Mouse (Mus musculus) forebrain, embryonic 14.5 days (tissue): ENCODE data around the gene Sgsm1. TPM values are rescaled to one million over a fixed set of nuclear protein-coding genes. Genes with fewer than 3 reads are reported as not detected.
A peak's percentile ranks its signal among the peaks of the same experiment; 100 is the strongest.

ENCODE experiments used
- ATAC-seq: fragments of 200-750 bp; cut with Nextera tagmentation; 2 replicates; pipeline ENCODE4 v1.8.0; 2017; ENCODE audit warnings: mild to moderate bottlenecking, moderate library complexity
- DNase-seq: peaks from one replicate; pipeline ENCODE4 v3.0.0-alpha.2; 2015; ENCODE audit warnings: low spot score
- H3K27ac ChIP-seq: fragments of 300-500 bp; sonication (generic); 2 replicates; pipeline ENCODE4 v1.5.1; 2014; ENCODE audit warnings: low read depth, mild to moderate bottlenecking, control low read depth, low read length, moderate library complexity
- H3K27me3 ChIP-seq: fragments of 300-500 bp; sonication (generic); replicated peaks from 2 replicates; pipeline ENCODE4 v1.6.1; 2014; ENCODE audit warnings: low read length, control low read depth, mixed read lengths; ENCODE audit not compliant: control insufficient read depth, insufficient read depth
- H3K36me3 ChIP-seq: fragments of 300-500 bp; sonication (generic); 2 replicates; pipeline ENCODE4 v1.6.1; 2014; ENCODE audit warnings: low read length, control low read depth; ENCODE audit not compliant: control insufficient read depth, insufficient read depth
- H3K4me1 ChIP-seq: fragments of 300-500 bp; sonication (generic); 2 replicates; pipeline ENCODE4 v1.6.1; 2014; ENCODE audit warnings: antibody characterized with exemption, low read length, control low read depth; ENCODE audit not compliant: control insufficient read depth, insufficient read depth
- H3K4me2 ChIP-seq: fragments of 300-500 bp; sonication (generic); 2 replicates; pipeline ENCODE4 v1.6.1; 2014; ENCODE audit warnings: mild to moderate bottlenecking, control low read depth, low read length
- H3K4me3 ChIP-seq: fragments of 300-500 bp; sonication (generic); 2 replicates; pipeline ENCODE4 v1.5.1; 2014; ENCODE audit warnings: low read depth, low read length, control low read depth
- H3K9ac ChIP-seq: fragments of 300-500 bp; sonication (generic); 2 replicates; pipeline ENCODE4 v1.6.1; 2014; ENCODE audit warnings: mild to moderate bottlenecking, low read length, control low read depth, moderate library complexity
- H3K9me3 ChIP-seq: fragments of 300-500 bp; sonication (generic); replicated peaks from 2 replicates; pipeline ENCODE4 v1.6.1; 2016; ENCODE audit warnings: low read length, control low read depth, mixed read lengths; ENCODE audit not compliant: control insufficient read depth
- WGBS: fragments of 180-500 bp; shearing (Covaris S2); extraction: QIAGEN DNeasy Blood & Tissue Kit; methylation state at CpG from one replicate; pipeline ENCODE4 v1.1.7; 2014; 5-methylcytosine and 5-hydroxymethylcytosine counted together
- polyA plus RNA-seq: library from polyadenylated mRNA; unstranded; fragments of >200 nt; fragmentation: Nextera tagmentation; extraction: Ambion mirVana; gene quantifications from 2 replicates; pipeline ENCODE4 v1.2.1, GENCODE M21; 2014

The Sgsm1 gene
- polyA plus RNA-seq, 1 experiment from 2014 or later: 6.7 TPM

DNA sequence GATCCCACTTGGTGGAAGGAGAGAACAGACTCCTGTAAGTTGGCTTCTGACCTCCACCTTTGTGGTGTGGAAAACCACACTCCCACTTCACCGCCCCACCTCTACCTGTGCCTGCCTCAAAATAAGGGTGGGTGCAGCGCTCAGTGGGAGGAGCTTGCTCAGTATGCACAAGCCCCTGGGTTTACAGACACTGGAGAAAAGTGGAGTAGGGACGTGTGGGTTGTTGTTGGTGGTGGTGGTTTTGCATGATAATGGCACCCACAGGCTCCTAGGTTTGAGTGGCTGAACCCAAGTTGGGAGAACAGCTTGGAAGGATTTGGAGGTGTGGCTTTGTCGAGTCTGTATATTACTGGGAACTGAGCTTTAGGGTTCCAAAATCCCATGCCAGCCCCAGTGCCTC, 22.3 kb upstream of the Sgsm1 start:
- Histone ChIP-seq H3K4me2 (no peak overlapping the region), H3K27ac (no peak overlapping the region), H3K4me1 (0 out of 2 replicates have a peak, but pooled peaks cover 4% of the 10 kb centered on the region), H3K27me3 (peaks cover 47% of the 10 kb centered on the region), H3K36me3 (no peaks in the 10 kb centered on the region), H3K4me3 (no peak overlapping the region), H3K9ac (no peak overlapping the region), H3K9me3 (peaks cover 5% of the 10 kb centered on the region; the same call in 1 of the 2 replicates)
- ATAC-seq (no peak), DNase-seq (no peak)
- 63% methylated on average over 4 of the region's 4 CpGs for WGBS

DNA sequence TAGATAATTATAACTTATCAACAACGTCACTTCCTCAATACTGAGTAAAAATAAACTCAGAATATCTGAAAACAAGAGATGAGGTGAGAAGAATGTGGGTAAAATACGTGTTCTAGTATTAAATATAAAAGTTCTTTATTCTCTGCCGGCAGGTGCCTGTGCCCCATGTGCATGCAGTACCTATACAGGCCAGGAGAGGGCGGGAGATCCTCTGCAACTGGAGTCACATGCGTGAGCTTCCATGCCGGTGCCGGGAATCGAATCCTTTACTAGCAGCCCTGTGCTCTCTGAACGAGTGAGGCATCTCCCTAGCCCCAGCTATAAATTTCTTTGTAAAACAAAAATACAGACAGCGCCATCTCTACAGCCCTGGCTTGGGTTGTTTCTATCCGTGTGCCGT, 21.7 kb upstream of the Sgsm1 start:
- Histone ChIP-seq H3K27ac (no peak overlapping the region), H3K4me1 (0 out of 2 replicates have a peak, but pooled peaks cover 4% of the 10 kb centered on the region), H3K9me3 (peaks cover 5% of the 10 kb centered on the region; the same call in 1 of the 2 replicates), H3K27me3 (peaks cover 47% of the 10 kb centered on the region), H3K4me2 (no peak overlapping the region), H3K36me3 (no peaks in the 10 kb centered on the region), H3K9ac (no peak overlapping the region), H3K4me3 (no peak overlapping the region)
- ATAC-seq (no peak), DNase-seq (no peak)
- 32% methylated on average over 12 of the region's 12 CpGs for WGBS

DNA sequence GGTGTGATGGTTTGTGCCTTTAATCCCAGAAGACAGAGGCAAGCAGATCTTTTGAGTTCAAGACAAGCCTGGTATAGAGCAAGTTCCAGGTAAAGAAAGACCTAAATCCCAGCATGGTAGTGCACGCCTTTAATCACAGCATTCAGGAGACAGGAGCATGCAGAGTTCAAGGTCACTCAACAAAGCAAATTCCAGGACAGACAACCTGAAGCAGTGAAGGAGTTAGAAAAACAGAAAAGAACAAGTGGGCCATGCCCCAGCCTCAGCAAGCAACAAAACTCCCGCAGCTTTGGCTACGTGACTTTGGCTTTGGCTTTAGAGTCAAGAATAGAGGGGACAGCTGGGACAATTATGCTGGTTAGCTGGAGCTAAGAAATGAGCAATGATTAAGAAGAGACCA, 19.6 kb upstream of the Sgsm1 start:
- peaks cover 5% of the 10 kb centered on the region; the same call in 1 of the 2 replicates for H3K9me3 ChIP-seq
- no peaks in the 10 kb centered on the region for H3K36me3 ChIP-seq
- no peak overlapping the region for H3K4me2 ChIP-seq
- H3K4me3 ChIP-seq: no peak overlapping the region
- no peak overlapping the region for H3K27ac ChIP-seq
- H3K4me1 ChIP-seq: no peaks in the 10 kb centered on the region
- peaks cover 27% of the 10 kb centered on the region for H3K27me3 ChIP-seq
- 80% methylated on average over 3 of the region's 3 CpGs for WGBS
- DNase-seq (no peak), ATAC-seq (no peak)
- H3K9ac ChIP-seq: no peak overlapping the region

DNA sequence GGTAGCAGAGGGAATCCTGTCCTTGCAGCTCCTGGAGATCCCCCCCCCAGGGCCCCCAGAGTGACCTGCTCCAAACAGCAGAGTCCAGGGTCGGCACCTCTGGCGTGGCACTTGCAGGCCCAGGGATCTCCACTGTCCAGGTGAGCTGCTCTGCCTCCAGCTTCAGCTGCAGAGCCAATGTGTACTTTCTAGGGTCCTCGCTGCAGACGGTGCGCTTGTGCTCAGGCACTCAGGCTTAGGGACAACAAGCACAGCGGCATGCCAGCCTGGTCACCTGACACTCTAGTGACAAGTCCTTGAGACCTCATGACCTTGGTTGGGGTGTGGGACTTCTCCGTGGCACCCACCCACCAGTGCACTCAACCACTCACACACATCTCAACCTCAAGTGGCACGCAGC, 18.9 kb upstream of the Sgsm1 start:
- DNase-seq: no peak
- ATAC-seq: no peak
- Histone ChIP-seq H3K27ac (no peak overlapping the region), H3K4me2 (no peak overlapping the region), H3K4me1 (no peaks in the 10 kb centered on the region), H3K4me3 (no peak overlapping the region), H3K9me3 (peaks cover 5% of the 10 kb centered on the region; the same call in 1 of the 2 replicates), H3K9ac (no peak overlapping the region), H3K27me3 (peaks cover 23% of the 10 kb centered on the region), H3K36me3 (no peaks in the 10 kb centered on the region)
- 90% methylated on average over 8 of the region's 8 CpGs for WGBS

DNA sequence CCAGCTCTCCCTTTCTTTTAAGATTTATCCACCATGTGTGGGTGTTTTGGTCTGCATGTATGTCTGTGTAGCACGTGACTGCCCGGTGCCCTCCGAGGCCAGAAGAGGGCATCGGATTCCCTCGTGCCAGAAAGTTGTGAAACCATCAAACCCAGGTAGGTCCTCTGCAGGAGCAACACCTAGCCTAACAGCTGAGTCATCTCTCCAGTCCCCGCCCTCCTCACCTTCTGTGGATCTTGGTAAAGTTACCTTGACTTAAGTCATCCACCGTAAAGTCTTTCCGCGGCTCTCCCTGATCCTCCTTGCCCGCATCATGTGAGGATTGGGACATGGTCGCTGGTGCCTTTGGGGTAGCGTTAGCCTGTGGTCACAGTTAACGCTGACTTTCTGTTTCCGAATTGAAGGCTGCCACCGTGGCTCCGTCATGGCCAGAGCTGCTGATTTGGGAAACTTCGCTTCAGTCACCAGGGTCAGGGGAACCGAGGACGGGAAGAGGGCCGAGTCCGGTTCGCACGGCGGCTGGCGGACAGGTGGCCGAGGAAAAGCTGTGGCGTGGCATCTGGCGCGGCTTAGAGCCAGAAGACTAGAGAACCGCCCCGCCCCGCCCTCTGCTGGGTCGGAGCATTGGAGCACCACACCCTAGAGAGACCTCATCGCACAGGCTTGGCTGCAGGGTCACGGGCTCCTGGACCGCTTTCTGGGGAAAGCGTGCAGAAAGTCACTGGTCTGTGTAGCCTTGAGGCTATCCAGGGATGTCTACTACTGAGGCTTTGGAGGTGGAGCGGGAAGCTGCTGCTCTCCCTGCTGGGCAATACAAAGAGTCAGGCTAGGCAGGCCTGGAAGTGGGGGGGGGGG, 13.4 kb upstream of the Sgsm1 start:
- DNase-seq (no peak), ATAC-seq (0 out of 2 replicates have a peak, but pooled peaks have one; percentile 18)
- Histone ChIP-seq H3K9ac (peak overlapping the region; percentile 48; the same call in 1 of the 2 replicates), H3K27me3 (peaks cover 14% of the 10 kb centered on the region), H3K4me3 (peak overlapping the region; percentile 17), H3K9me3 (peaks cover 5% of the 10 kb centered on the region; the same call in 1 of the 2 replicates), H3K27ac (no peak overlapping the region), H3K4me2 (peak overlapping the region; percentile 53), H3K4me1 (peaks cover 6% of the 10 kb centered on the region; the same call in 1 of the 2 replicates), H3K36me3 (no peaks in the 10 kb centered on the region)
- 4% methylated on average over 37 of the region's 38 CpGs for WGBS

DNA sequence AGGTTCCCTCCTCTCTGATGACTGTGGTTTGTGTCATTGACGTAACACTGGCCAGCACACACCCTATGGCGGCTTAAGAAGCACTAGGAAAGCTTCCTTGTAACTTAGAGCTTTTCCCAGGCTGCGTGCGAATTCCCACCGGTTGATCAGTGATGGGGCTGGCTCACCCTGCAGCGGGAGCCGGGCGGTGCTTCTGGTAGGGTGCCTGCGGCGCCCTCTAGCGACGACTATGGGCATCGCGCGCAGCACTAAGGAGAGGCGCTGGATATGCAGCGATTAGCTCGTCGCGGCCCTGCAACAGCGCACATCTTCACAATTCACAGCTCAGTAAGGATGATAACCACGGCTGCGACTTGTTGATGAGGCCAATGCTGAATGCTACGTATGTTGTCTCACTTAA, 3.4 kb upstream of the Sgsm1 start:
- Histone ChIP-seq H3K4me1 (peaks cover 5% of the 10 kb centered on the region), H3K27ac (no peak overlapping the region), H3K36me3 (no peaks in the 10 kb centered on the region), H3K9me3 (no peaks in the 10 kb centered on the region), H3K9ac (peak overlapping the region; percentile 46; the same call in 1 of the 2 replicates), H3K4me2 (peak overlapping the region; percentile 30), H3K4me3 (no peak overlapping the region), H3K27me3 (no peaks in the 10 kb centered on the region)
- WGBS: under 1% methylated on average over 24 of the region's 24 CpGs
- peak; percentile 70 for ATAC-seq
- DNase-seq: peak; percentile 93

DNA sequence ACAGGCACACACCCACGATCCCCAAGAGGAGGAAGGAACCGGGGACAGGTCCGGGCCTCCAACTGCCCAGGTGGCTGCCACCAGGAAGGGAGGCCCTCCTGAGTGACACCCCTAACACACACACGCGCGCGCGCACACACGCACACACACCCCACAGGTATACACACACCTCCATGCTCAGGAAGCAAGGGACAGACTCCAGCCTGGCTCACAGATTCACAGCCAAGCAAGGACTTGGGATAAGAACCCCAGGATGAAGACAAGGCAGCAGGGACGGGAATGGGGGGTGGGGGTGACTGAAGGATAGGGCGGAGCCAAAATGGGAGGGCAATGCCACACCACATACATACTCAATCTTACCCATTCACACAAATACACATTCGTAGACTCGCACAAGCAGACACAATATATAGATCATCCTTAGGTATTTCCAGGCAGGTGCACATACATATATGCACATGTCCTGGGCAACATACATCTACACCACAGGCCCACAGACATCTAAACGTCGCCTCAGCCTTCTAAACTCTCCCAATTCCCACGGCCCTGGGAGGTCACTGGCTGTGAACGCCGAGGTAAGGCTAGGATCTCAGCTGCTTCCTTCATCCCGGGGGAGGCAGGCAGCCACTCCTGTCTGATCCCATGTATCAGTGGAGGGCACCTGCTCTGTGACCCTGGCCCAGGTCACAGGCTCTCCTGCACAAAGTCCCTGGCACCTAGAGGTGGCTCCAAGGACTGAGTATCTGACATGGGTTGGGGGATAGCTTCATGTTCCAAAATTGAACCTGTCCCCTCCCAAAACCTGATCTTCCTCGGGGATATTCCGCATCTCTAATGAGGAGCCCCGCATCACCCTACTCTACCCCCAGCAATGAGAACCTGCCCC, 852 bp downstream of the Sgsm1 start:
- Histone ChIP-seq H3K27ac (no peak overlapping the region), H3K9ac (peak overlapping the region; percentile 81), H3K27me3 (no peaks in the 10 kb centered on the region), H3K4me2 (peak overlapping the region; percentile 66), H3K4me1 (peaks cover 32% of the 10 kb centered on the region), H3K9me3 (no peaks in the 10 kb centered on the region), H3K4me3 (peak overlapping the region; percentile 62), H3K36me3 (no peaks in the 10 kb centered on the region)
- no peak for ATAC-seq
- no peak for DNase-seq
- 63% methylated on average over 22 of the region's 22 CpGs for WGBS

DNA sequence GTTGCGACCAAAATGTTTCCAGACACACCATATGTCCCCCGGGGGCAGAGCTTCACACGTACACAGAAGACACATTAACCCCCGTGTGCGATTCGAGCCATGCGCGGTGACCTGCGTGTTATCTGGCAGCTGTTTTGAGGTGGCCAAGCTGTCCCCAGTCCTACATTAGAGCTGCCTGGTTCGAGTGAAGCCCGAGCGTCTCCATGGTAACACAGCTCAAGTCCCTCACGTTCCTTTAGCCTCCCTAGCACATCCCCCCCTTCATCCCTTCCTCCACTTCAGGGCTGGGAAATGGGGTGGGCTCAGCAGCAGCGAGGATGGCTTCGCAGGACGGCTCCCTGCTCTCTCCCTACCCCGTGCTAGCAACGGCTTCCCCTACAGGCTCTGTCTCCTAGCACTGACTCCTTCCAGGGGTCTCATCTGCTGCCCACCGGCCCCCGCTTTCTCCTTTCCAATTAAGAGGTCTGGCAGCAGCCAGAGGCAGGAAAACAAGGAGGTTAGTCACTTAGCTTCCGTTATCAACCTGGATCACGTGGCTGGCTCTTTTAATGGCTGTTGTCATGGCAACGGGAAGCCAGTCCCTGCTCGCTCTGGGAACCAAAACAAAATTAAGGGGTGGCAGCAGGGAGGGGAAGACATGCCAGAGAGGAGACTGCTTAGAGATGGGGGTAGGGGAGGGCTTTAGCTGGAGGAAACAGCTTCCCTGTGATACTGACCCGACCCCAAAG, 3.7 kb downstream of the Sgsm1 start:
- DNase-seq (peak; percentile 98), ATAC-seq (peak; percentile 83)
- peaks cover 32% of the 10 kb centered on the region for H3K4me1 ChIP-seq
- peak overlapping the region; percentile 32 for H3K4me3 ChIP-seq
- H3K27me3 ChIP-seq: no peaks in the 10 kb centered on the region
- no peaks in the 10 kb centered on the region for H3K36me3 ChIP-seq
- H3K9me3 ChIP-seq: no peaks in the 10 kb centered on the region
- H3K4me2 ChIP-seq: peak overlapping the region; percentile 73
- H3K27ac ChIP-seq: peak overlapping the region; percentile 93
- under 1% methylated on average over 25 of the region's 25 CpGs for WGBS
- peak overlapping the region; percentile 54 for H3K9ac ChIP-seq
